Mouse (Mus musculus): Measurements from ENCODE around the gene Nup107. TPM values are rescaled to one million over a fixed set of nuclear protein-coding genes. Genes with fewer than 3 reads are reported as not detected.
"Not testable (repeated sequence)": the region's sequence is repeated elsewhere in the genome, so short reads cannot be mapped to it uniquely, and the experiment has no call there.

Gene Nup107
- polyA plus RNA-seq, 1 experiment, result not detected

DNA sequence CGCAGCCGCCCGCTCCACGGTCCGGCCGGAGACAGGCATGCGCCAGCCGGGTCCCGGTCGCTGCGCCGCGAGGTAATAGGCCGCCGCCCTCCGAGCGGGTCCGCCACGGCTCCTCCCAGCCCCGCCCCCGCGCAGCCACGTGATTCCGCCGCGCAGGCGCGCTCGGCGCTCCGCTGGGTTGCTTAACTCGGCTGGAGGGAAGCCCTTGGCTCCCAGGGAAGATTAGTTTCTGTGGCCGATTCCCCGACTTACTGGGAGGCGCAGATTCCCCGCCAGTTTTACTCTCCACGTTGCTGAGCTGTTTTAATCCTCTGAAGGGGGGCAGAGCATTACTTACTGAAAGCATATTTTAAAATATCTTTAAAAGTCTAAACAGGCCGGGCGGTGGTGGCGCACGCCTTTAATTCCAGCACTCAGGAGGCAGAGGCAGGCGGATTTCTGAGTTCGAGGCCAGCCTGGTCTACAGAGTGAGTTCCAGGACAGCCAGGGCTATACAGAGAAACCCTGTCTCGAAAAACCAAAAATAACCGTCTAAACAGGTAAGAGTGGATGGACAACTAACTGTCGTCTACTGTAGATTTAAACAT lies 46.1 kb downstream of the Nup107 start, which contains the start of gene Slc35e3:
Gene Slc35e3, minus strand, starts transcription at position 69 of the 587 bp plus-strand sequence.
- TF ChIP-seq CTCF (IDR thresholded peaks at IDR 0.05; ENCODE audit: insufficient read depth, low read depth, low read length) (no peak), POLR2A (IDR thresholded peaks at IDR 0.05; ENCODE audit: insufficient read depth, low read depth, low read length) (peak; percentile 70)
- H3K4me3 ChIP-seq (ENCODE audit: insufficient read depth, low read depth, low read length), result peak within 1 kb of the TSS; percentile 54
- H3K4me1 ChIP-seq (ENCODE audit: control insufficient read depth, insufficient read depth, low read length), result peaks cover 6% of the 10 kb centered on the region
- H3K27ac ChIP-seq (ENCODE audit: insufficient read depth, low read depth, low read length), result no peak within 1 kb of the TSS
- 14% methylated on average over 45 of the region's 46 CpGs for WGBS

DNA sequence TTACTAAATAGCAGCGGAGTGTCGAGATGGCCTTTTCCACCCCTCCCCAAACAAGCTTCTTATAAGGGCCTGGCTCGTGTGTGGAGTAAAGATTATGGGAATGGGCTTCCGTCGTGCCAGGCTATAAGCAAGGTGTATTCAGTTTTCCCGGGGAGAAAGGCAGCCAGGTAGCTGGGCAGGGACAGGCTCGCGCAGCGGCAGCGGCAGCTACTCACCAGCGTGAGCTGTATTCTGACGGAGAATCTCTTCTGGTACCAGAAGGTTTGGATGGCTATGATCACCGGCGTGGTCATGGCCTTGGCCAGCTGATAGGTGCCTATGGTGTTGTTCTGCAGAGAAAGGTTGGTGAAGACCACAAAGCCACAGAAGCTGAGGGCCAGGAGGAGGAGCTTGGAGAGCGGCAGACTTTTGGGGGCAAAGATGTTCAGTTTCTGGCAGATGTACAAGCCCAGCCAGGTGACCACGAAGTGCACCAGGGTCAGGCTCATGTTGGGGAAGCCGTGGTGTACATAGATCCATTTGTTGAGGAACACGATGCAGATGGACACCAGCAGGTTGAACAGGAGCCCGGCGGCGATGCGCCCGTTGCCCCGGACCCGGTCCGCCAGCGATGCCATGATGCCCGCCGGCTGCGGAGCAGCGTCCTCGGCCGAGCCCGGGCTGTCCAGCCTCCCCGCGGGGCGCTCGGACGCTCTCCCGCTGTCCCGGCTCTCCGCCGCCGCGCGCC lies 46.8 kb downstream of the Nup107 start:
- not testable (repeated sequence) for H3K27ac ChIP-seq (ENCODE audit: insufficient read depth, low read depth, low read length); H3K4me1 ChIP-seq (ENCODE audit: control insufficient read depth, insufficient read depth, low read length)
- WGBS, result under 1% methylated on average over 15 of the region's 46 CpGs
- H3K4me3 ChIP-seq (ENCODE audit: insufficient read depth, low read depth, low read length), result peak overlapping the region; percentile 54

DNA sequence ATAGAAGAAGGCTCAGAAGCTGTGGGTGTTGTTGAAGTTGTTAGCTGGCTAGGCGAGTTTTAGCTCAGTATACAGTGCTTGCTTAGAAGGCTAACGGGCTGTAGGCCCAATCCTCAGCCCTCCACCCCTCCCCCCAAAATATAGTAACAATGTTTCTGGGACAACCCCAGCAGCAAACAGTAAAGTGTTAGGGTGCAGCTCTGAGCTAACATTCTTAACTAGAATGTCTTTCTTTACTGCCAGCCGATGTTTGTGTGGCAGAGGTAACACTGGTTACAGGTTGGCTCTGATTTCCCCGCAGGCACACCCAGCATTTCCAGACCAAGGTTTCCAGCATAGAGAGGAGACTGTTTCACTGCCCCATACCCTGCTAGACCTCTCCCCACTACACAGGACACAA lies 48.6 kb downstream of the Nup107 start:
- Histone ChIP-seq H3K27ac (ENCODE audit: insufficient read depth, low read depth, low read length) (no peak overlapping the region), H3K4me1 (ENCODE audit: control insufficient read depth, insufficient read depth, low read length) (peaks cover 6% of the 10 kb centered on the region), H3K4me3 (ENCODE audit: insufficient read depth, low read depth, low read length) (no peak overlapping the region)
- WGBS, result 68% methylated on average over 4 of the region's 4 CpGs
- TF ChIP-seq CTCF (IDR thresholded peaks at IDR 0.05; ENCODE audit: insufficient read depth, low read depth, low read length) (no peak), POLR2A (IDR thresholded peaks at IDR 0.05; ENCODE audit: insufficient read depth, low read depth, low read length) (no peak)

DNA sequence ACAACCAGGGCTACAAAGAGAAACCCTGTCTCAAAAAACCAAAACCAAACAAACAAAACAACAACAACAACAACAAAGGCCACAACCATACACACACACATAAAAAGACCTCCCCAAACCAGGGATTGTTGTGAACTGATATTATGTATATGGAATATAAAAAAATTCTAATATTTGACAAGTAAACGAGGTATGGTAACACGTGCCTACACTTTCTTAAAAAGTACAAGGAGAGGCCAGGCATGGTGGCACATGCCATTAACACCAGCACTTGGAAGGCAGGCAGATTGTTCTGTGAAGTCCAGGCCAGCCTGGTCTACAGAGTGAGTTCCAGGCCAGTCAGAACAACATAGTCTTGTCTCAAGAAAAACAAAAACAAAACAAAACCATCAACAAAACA lies 49.3 kb downstream of the Nup107 start:
- H3K4me1 ChIP-seq (ENCODE audit: control insufficient read depth, insufficient read depth, low read length), result peaks cover 6% of the 10 kb centered on the region
- no peak overlapping the region for H3K27ac ChIP-seq (ENCODE audit: insufficient read depth, low read depth, low read length)
- no peak for TF ChIP-seq POLR2A (IDR thresholded peaks at IDR 0.05; ENCODE audit: insufficient read depth, low read depth, low read length)
- TF ChIP-seq CTCF (IDR thresholded peaks at IDR 0.05; ENCODE audit: insufficient read depth, low read depth, low read length), result no peak
- no peak overlapping the region for H3K4me3 ChIP-seq (ENCODE audit: insufficient read depth, low read depth, low read length)
- WGBS, result 93% methylated on average over 2 of the region's 2 CpGs

DNA sequence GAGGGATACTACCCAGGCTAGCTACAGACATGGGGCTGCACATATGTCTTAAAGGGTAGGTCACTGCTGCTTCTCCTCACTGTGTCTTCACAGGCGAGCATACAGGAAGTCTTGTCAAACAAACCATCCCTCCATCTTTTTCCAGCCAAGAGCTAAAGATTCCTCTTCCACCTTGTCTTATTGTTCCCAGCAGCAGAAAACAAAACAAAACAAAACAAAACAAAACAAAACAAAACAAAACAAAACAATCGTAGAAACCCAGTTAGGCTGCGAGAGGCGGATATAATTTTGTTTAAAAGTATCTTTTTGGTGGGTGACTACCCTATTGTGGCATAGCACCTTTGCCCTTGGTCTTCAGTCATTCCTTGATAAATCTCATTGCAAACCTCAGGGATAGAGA lies 49.9 kb downstream of the Nup107 start:
- WGBS, result 95% methylated on average over 4 of the region's 4 CpGs
- TF ChIP-seq POLR2A (IDR thresholded peaks at IDR 0.05; ENCODE audit: insufficient read depth, low read depth, low read length) (no peak), CTCF (IDR thresholded peaks at IDR 0.05; ENCODE audit: insufficient read depth, low read depth, low read length) (no peak)
- Histone ChIP-seq H3K4me3 (ENCODE audit: insufficient read depth, low read depth, low read length) (no peak overlapping the region), H3K4me1 (ENCODE audit: control insufficient read depth, insufficient read depth, low read length) (peaks cover 6% of the 10 kb centered on the region), H3K27ac (ENCODE audit: insufficient read depth, low read depth, low read length) (no peak overlapping the region)

DNA sequence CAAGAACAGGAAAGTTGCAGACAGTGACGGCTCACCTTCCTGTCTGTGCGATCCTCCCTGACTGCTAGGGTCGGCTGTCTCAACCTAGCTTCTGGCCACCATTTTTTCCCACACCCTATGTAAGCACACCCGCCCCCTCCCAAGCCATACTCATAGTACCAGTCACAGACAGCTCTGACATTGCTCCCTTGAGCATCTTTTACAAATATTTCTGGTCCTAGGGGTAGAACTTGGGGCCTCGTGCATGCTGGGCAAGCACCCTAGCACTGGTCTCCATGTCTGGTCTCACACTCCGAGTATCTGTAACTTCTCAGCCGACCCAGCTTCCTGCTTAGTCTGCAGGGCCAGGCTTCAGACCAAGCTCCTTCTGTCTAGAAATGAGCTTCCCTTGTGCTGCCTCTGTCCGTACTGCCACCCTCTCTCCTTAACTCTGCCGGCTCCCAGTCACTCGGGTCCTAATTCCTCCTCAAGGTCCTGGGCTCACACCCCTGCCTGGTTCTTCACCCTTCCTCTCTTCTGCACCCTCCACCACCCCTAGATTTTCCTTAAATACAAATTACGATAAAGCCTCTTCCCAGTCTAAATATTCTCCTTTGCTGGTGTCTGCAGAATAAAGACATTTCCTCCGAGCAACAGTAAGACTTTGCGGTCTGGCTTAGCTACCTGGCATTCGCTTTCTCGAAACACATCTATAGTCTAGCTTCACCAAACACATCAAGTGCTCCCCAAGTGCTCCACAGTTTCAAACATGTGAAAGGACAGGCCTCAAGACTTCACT lies 50.6 kb downstream of the Nup107 start:
- no peak for TF ChIP-seq CTCF (IDR thresholded peaks at IDR 0.05; ENCODE audit: insufficient read depth, low read depth, low read length)
- TF ChIP-seq POLR2A (IDR thresholded peaks at IDR 0.05; ENCODE audit: insufficient read depth, low read depth, low read length), result no peak
- peaks cover 6% of the 10 kb centered on the region for H3K4me1 ChIP-seq (ENCODE audit: control insufficient read depth, insufficient read depth, low read length)
- no peak overlapping the region for H3K4me3 ChIP-seq (ENCODE audit: insufficient read depth, low read depth, low read length)
- no peak overlapping the region for H3K27ac ChIP-seq (ENCODE audit: insufficient read depth, low read depth, low read length)
- WGBS, result 83% methylated on average over 15 of the region's 15 CpGs

DNA sequence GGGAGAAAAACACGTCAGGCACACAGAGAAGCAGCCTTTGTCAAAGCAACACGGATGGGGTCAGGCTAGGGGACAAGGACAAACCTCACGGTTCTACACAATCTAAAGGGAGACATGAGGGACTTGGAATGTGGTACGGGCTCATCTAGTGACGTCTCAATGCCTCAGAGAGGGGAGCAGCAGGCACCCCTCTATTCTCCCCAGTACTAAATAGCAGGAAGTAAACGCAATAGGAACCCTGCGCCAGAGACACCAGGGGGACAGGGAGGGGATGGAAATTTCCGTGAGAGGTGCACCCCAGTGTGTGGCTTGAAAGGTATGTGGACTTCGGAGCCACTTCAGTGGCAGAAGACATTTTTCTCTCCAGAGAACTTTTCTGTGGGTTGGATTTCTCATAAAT lies 51.6 kb downstream of the Nup107 start:
- WGBS, result 88% methylated on average over 9 of the region's 9 CpGs
- H3K27ac ChIP-seq (ENCODE audit: insufficient read depth, low read depth, low read length), result no peak overlapping the region
- H3K4me3 ChIP-seq (ENCODE audit: insufficient read depth, low read depth, low read length), result no peak overlapping the region
- peaks cover 6% of the 10 kb centered on the region for H3K4me1 ChIP-seq (ENCODE audit: control insufficient read depth, insufficient read depth, low read length)
- TF ChIP-seq CTCF (IDR thresholded peaks at IDR 0.05; ENCODE audit: insufficient read depth, low read depth, low read length), result no peak
- TF ChIP-seq POLR2A (IDR thresholded peaks at IDR 0.05; ENCODE audit: insufficient read depth, low read depth, low read length), result no peak

DNA sequence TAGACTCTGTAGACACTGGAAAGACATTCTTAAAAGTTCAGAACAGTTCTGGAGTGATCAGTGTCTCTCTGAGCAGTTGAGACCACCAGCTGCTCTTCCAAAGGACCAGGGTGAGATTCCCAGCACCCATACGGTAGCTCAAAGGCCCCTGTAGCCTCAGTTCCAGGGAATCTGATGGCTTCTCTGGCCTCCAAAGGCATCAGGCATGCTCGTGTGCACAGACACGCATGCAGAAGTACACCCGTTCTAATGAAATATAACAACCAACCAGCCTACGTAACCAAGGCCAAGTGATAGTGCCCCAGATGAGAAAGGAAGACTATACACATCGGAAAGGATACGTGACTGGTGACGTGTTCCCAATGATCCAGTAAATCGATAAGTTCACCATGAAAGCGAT lies 52.3 kb downstream of the Nup107 start:
- peaks cover 6% of the 10 kb centered on the region for H3K4me1 ChIP-seq (ENCODE audit: control insufficient read depth, insufficient read depth, low read length)
- WGBS, result over 99% methylated on average over 10 of the region's 10 CpGs
- TF ChIP-seq CTCF (IDR thresholded peaks at IDR 0.05; ENCODE audit: insufficient read depth, low read depth, low read length) (no peak), POLR2A (IDR thresholded peaks at IDR 0.05; ENCODE audit: insufficient read depth, low read depth, low read length) (no peak)
- H3K4me3 ChIP-seq (ENCODE audit: insufficient read depth, low read depth, low read length), result no peak overlapping the region
- H3K27ac ChIP-seq (ENCODE audit: insufficient read depth, low read depth, low read length), result no peak overlapping the region

DNA sequence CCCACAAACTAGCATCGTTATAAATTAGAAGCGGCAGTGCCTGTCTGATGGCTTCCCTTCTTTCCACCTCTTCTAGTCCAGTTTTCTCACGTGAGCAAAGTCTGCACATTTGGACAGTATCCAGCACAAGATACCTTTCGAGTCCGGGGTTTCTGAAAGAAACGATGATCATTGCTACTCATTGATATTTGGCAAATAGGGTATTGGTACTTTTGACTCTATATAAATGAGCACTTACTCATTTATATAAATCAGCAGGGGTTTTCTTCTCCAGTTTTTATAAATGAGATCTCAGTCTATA lies 52.9 kb downstream of the Nup107 start:
- H3K4me3 ChIP-seq (ENCODE audit: insufficient read depth, low read depth, low read length), result no peak overlapping the region
- 92% methylated on average over 6 of the region's 6 CpGs for WGBS

More for the DNA sequence above, 52.9 kb downstream of the Nup107 start:
- Histone ChIP-seq H3K27ac (ENCODE audit: insufficient read depth, low read depth, low read length) (no peak overlapping the region), H3K4me1 (ENCODE audit: control insufficient read depth, insufficient read depth, low read length) (peaks cover 6% of the 10 kb centered on the region)
- no peak for TF ChIP-seq CTCF (IDR thresholded peaks at IDR 0.05; ENCODE audit: insufficient read depth, low read depth, low read length)
- TF ChIP-seq POLR2A (IDR thresholded peaks at IDR 0.05; ENCODE audit: insufficient read depth, low read depth, low read length), result no peak

Measured in olfactory bulb, adult 2 months (tissue).